Mouse (Mus musculus) erythroblast, embryonic 14.5 days (primary cell): Measurements from ENCODE around the gene Lrrc41. TPM values are rescaled to one million over a fixed set of nuclear protein-coding genes. Genes with fewer than 3 reads are reported as not detected.

Experiments
- H3K27me3 ChIP-seq: 2 replicates; pipeline ENCODE4 v1.6.1; 2012; ENCODE audit warnings: inconsistent platforms; ENCODE audit not compliant: control insufficient read depth
- H3K36me3 ChIP-seq: 2 replicates; pipeline ENCODE4 v1.6.1; 2012; ENCODE audit warnings: mild to moderate bottlenecking, inconsistent platforms; ENCODE audit not compliant: control insufficient read depth
- H3K4me1 ChIP-seq: 2 replicates; pipeline ENCODE4 v1.6.1; 2012; ENCODE audit warnings: inconsistent platforms; ENCODE audit not compliant: control insufficient read depth
- H3K4me3 ChIP-seq: replicated peaks from 2 replicates; pipeline ENCODE3; 2012; ENCODE audit warnings: moderate library complexity, mild to moderate bottlenecking, inconsistent platforms
- H3K9me3 ChIP-seq: 2 replicates; pipeline ENCODE4 v1.6.1; 2012; ENCODE audit warnings: low read length, inconsistent platforms, mixed read lengths; ENCODE audit not compliant: control insufficient read depth
- GATA1 ChIP-seq: IDR thresholded peaks from 2 replicates; pipeline ENCODE4 v1.6.1; 2012; ENCODE audit warnings: low read length, inconsistent platforms, mixed read lengths
- TAL1 ChIP-seq: IDR thresholded peaks from 3 replicates; pipeline ENCODE4 v1.6.1; 2012; ENCODE audit warnings: low read length, inconsistent platforms, mixed read lengths
- polyA plus RNA-seq: library from polyadenylated mRNA; stranded (reverse); fragments of >175 nt; gene quantifications from 2 replicates; pipeline ENCODE4 v1.2.3, GENCODE M21; 2012

Lrrc41 gene
- polyA plus RNA-seq, 1 experiment: 1.2 TPM

- TF ChIP-seq GATA1 (no peak), TAL1 (no peak)
- H3K36me3 ChIP-seq: peaks cover 91% of the 10 kb centered on the region
- H3K4me1 ChIP-seq: peaks cover 3% of the 10 kb centered on the region
- H3K9me3 ChIP-seq: no peaks in the 10 kb centered on the region
- H3K27me3 ChIP-seq: no peaks in the 10 kb centered on the region
- H3K4me3 ChIP-seq: no peak overlapping the region
Measured at GRCm38 (mm10) chr4:116110695-116111094, 35.6 kb downstream of the Lrrc41 start.

GRCm38 (mm10) chr4:116111486-116111885, 36.4 kb downstream of the Lrrc41 start:
- Histone ChIP-seq H3K4me3 (no peak overlapping the region), H3K27me3 (no peaks in the 10 kb centered on the region), H3K4me1 (peaks cover 3% of the 10 kb centered on the region), H3K36me3 (peaks cover 91% of the 10 kb centered on the region), H3K9me3 (no peaks in the 10 kb centered on the region)
- no peak for TF ChIP-seq TAL1
- TF ChIP-seq GATA1: no peak

GRCm38 (mm10) chr4:116122762-116123161, 47.7 kb downstream of the Lrrc41 start:
- Histone ChIP-seq H3K9me3 (no peaks in the 10 kb centered on the region), H3K4me1 (peaks cover 51% of the 10 kb centered on the region), H3K36me3 (peaks cover 39% of the 10 kb centered on the region), H3K27me3 (no peaks in the 10 kb centered on the region), H3K4me3 (peak overlapping the region; percentile 69)
- TF ChIP-seq GATA1 (no peak), TAL1 (no peak)

GRCm38 (mm10) chr4:116123602-116124519, 48.8 kb downstream of the Lrrc41 start, which contains the start of the genes Rad54l and Pomgnt1:
Gene Rad54l (minus strand): TSS chr4:116123690.
Gene Pomgnt1 (plus strand): TSS chr4:116123840.
- Histone ChIP-seq H3K36me3 (peaks cover 29% of the 10 kb centered on the region), H3K9me3 (no peaks in the 10 kb centered on the region), H3K4me3 (peak within 1 kb of the TSS; percentile 69), H3K27me3 (no peaks in the 10 kb centered on the region), H3K4me1 (peaks cover 51% of the 10 kb centered on the region)
- TF ChIP-seq TAL1 (no peak), GATA1 (no peak)

- peaks cover 15% of the 10 kb centered on the region for H3K36me3 ChIP-seq
- H3K4me1 ChIP-seq: peaks cover 44% of the 10 kb centered on the region
- H3K27me3 ChIP-seq: no peaks in the 10 kb centered on the region
- no peak overlapping the region for H3K4me3 ChIP-seq
- H3K9me3 ChIP-seq: no peaks in the 10 kb centered on the region
- TF ChIP-seq GATA1: no peak
- TF ChIP-seq TAL1: no peak
Measured at GRCm38 (mm10) chr4:116125803-116126386, 50.8 kb downstream of the Lrrc41 start.

- no peaks in the 10 kb centered on the region for H3K27me3 ChIP-seq
- no peak overlapping the region for H3K4me3 ChIP-seq
Measured at GRCm38 (mm10) chr4:116127956-116128355, 52.9 kb downstream of the Lrrc41 start.

GRCm38 (mm10) chr4:116133126-116133525, 58.1 kb downstream of the Lrrc41 start:
- no peaks in the 10 kb centered on the region; the same call in 1 of the 2 replicates for H3K4me1 ChIP-seq
- no peaks in the 10 kb centered on the region; the same call in 1 of the 2 replicates for H3K27me3 ChIP-seq
- H3K9me3 ChIP-seq: no peaks in the 10 kb centered on the region
- peaks cover 7% of the 10 kb centered on the region for H3K36me3 ChIP-seq
- H3K4me3 ChIP-seq: no peak overlapping the region
- TF ChIP-seq TAL1 (no peak), GATA1 (no peak)

More at GRCm38 (mm10) chr4:116127956-116128355, 52.9 kb downstream of the Lrrc41 start:
- TF ChIP-seq TAL1 (no peak), GATA1 (no peak)
- Histone ChIP-seq H3K4me1 (peaks cover 27% of the 10 kb centered on the region), H3K9me3 (no peaks in the 10 kb centered on the region), H3K36me3 (peaks cover 7% of the 10 kb centered on the region)

GRCm38 (mm10) chr4:116134990-116135389, 59.9 kb downstream of the Lrrc41 start:
- Histone ChIP-seq H3K27me3 (no peaks in the 10 kb centered on the region; the same call in 1 of the 2 replicates), H3K9me3 (no peaks in the 10 kb centered on the region), H3K36me3 (peaks cover 7% of the 10 kb centered on the region), H3K4me3 (no peak overlapping the region), H3K4me1 (no peaks in the 10 kb centered on the region; the same call in 1 of the 2 replicates)
- TF ChIP-seq GATA1 (no peak), TAL1 (no peak)

- Histone ChIP-seq H3K4me3 (no peak overlapping the region), H3K4me1 (no peaks in the 10 kb centered on the region; the same call in 1 of the 2 replicates), H3K9me3 (no peaks in the 10 kb centered on the region), H3K27me3 (peaks cover 21% of the 10 kb centered on the region), H3K36me3 (no peaks in the 10 kb centered on the region)
- TF ChIP-seq GATA1: no peak
- no peak for TF ChIP-seq TAL1
Measured at GRCm38 (mm10) chr4:116137421-116137996, 62.4 kb downstream of the Lrrc41 start.
